Mouse (Mus musculus) brain, embryonic 14.5 days (tissue): ENCODE data around the gene Inpp5k.

Experiments
- CTCF ChIP-seq: fragments of 200-500 bp; IDR thresholded peaks from 2 replicates; pipeline ENCODE4 v1.5.1; 2012; ENCODE audit warnings: inconsistent platforms, mild to moderate bottlenecking, moderate library complexity, borderline replicate concordance; ENCODE audit not compliant: insufficient read depth, insufficient read length; ENCODE audit errors: extremely low read depth
- POLR2A ChIP-seq: fragments of 200-500 bp; IDR thresholded peaks from 2 replicates; pipeline ENCODE4 v1.6.1; 2012; ENCODE audit warnings: mild to moderate bottlenecking, inconsistent platforms, borderline replicate concordance; ENCODE audit not compliant: poor library complexity, insufficient read depth, insufficient read length, severe bottlenecking; ENCODE audit errors: extremely low read depth

GRCm38 (mm10) chr11:75634801-75635200, 4.0 kb downstream of the Inpp5k start:
- TF ChIP-seq POLR2A: no peak
- TF ChIP-seq CTCF: no peak
